Mouse (Mus musculus) heart, embryonic 16.5 days (tissue): ENCODE measurements at regions not wholly inside any gene's neighbourhood (a gene's known extent, or its start where the extent isn't known, plus 50 kb on each side); places are given as distances from the start of the nearest gene placed in this dataset.

Experiments
- ATAC-seq: fragments of 200-750 bp; cut with Nextera tagmentation; replicated peaks from 2 replicates; pipeline ENCODE4 v1.8.0; 2017; ENCODE audit warnings: moderate number of reproducible peaks; ENCODE audit not compliant: insufficient read depth, low FRiP score; ENCODE audit errors: extremely low read depth
- H3K27ac ChIP-seq: fragments of 300-500 bp; sonication (generic); 2 replicates; pipeline ENCODE4 v1.5.1; 2014; ENCODE audit warnings: mild to moderate bottlenecking, low read length, control low read depth, moderate library complexity
- H3K27me3 ChIP-seq: fragments of 300-500 bp; sonication (generic); 2 replicates; pipeline ENCODE4 v1.6.1; 2014; ENCODE audit warnings: low read length, mixed read lengths; ENCODE audit not compliant: control insufficient read depth, insufficient read depth
- H3K36me3 ChIP-seq: fragments of 300-500 bp; sonication (generic); 2 replicates; pipeline ENCODE4 v1.6.1; 2014; ENCODE audit not compliant: control insufficient read depth, insufficient read depth
- H3K4me1 ChIP-seq: fragments of 300-500 bp; sonication (generic); 2 replicates; pipeline ENCODE4 v1.6.1; 2014; ENCODE audit warnings: low read length, mixed read lengths; ENCODE audit not compliant: control insufficient read depth, insufficient read depth
- H3K4me2 ChIP-seq: fragments of 300-500 bp; sonication (generic); 2 replicates; pipeline ENCODE4 v1.6.1; 2014; ENCODE audit warnings: low read depth, mild to moderate bottlenecking, control low read depth, low read length
- H3K4me3 ChIP-seq: fragments of 300-500 bp; sonication (generic); 2 replicates; pipeline ENCODE4 v1.5.1; 2014; ENCODE audit warnings: mild to moderate bottlenecking, control low read depth, low read length
- H3K9ac ChIP-seq: fragments of 300-500 bp; sonication (generic); 2 replicates; pipeline ENCODE4 v1.6.1; 2014; ENCODE audit warnings: low read length, control low read depth
- H3K9me3 ChIP-seq: fragments of 300-500 bp; sonication (generic); replicated peaks from 2 replicates; pipeline ENCODE4 v1.6.1; 2016; ENCODE audit warnings: low read length; ENCODE audit not compliant: control insufficient read depth
- WGBS: fragments of 180-500 bp; shearing (Covaris S2); extraction: QIAGEN DNeasy Blood & Tissue Kit; methylation state at CpG from one replicate; pipeline ENCODE4 v1.1.7; 2014; 5-methylcytosine and 5-hydroxymethylcytosine counted together

- no peaks in the 10 kb centered on the region for H3K4me1 ChIP-seq
- H3K9me3 ChIP-seq = no peaks in the 10 kb centered on the region; the same call in 1 of the 2 replicates
- no peak overlapping the region for H3K4me3 ChIP-seq
- H3K36me3 ChIP-seq = no peaks in the 10 kb centered on the region
- H3K27me3 ChIP-seq = no peaks in the 10 kb centered on the region
- ATAC-seq = no peak
- H3K4me2 ChIP-seq = no peak overlapping the region
- no peak overlapping the region for H3K9ac ChIP-seq
- no peak overlapping the region for H3K27ac ChIP-seq
- WGBS = 90% methylated on average over 3 of the region's 3 CpGs
Observed at GRCm38 (mm10) chr14:28626951-28627350, 122.4 kb downstream of the Wnt5a start.

DNA sequence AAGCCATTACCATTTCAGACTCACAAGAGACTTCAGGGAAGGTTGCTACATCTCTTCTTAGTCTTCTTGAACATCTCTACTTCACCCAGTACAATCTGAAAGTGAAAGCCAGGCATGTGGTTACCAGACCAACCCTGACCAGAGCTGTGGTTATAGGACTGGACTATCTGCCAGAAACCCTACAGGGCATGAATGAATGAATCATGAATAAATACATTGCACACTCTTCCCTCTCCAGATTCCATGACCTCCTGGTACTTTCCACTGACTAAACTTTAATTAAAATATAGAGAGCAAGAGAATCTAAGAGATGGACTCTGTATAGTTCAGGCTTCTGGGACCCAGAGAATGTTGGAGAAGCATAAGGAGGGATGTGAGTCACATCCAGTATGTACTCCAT is 130.6 kb downstream of the Wnt5a start:
- Histone ChIP-seq H3K4me2 (no peak overlapping the region), H3K27me3 (no peaks in the 10 kb centered on the region), H3K9me3 (no peaks in the 10 kb centered on the region; the same call in 1 of the 2 replicates), H3K9ac (no peak overlapping the region), H3K4me3 (no peak overlapping the region), H3K36me3 (no peaks in the 10 kb centered on the region), H3K4me1 (no peaks in the 10 kb centered on the region), H3K27ac (no peak overlapping the region)
- no peak for ATAC-seq

DNA sequence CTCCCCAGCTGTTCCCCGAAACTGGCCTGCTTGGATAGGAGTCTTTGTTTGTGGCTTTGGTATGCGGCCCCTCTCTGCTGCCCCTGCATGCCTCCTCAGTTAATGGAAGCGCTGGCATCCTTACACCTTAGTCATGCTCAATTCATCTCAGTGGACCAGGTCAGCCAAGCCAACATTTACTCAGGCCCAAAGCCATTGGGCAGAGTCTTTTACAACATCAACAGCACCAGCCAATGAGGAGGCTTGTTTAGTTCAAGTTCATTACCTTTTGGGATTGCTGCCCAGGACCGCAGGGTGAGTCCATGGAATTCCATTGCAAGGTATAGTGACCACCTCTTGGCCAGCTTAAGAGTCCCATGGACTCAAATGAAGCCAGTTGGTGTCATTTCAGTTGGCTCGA is 134.5 kb downstream of the Wnt5a start:
- WGBS = 76% methylated on average over 5 of the region's 5 CpGs
- Histone ChIP-seq H3K4me1 (no peaks in the 10 kb centered on the region), H3K27me3 (no peaks in the 10 kb centered on the region), H3K27ac (no peak overlapping the region), H3K36me3 (no peaks in the 10 kb centered on the region), H3K9me3 (no peaks in the 10 kb centered on the region), H3K4me2 (no peak overlapping the region), H3K9ac (no peak overlapping the region), H3K4me3 (no peak overlapping the region)
- ATAC-seq = no peak

DNA sequence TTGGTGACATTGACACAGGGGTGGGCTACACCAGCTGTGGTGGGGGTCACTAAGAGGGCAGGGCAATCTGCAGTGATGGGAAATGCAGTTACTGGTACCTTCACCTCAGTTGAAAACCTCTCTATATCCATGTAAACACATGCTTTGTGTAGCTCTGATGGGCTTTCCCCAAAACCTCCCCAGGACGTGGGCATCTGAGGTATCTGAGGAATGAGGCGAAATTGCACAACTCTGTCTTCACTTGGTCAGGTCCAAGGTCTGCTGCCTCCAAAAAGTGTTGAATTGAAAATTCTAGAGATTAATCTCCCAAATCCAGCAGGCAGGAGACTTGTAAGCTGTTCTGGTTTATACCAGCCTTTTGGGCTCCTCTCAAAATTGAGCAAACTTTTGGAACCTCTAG is 141.3 kb downstream of the Wnt5a start:
- no peak for ATAC-seq
- Histone ChIP-seq H3K4me2 (no peak overlapping the region), H3K9me3 (no peaks in the 10 kb centered on the region), H3K4me3 (no peak overlapping the region), H3K27ac (no peak overlapping the region), H3K4me1 (no peaks in the 10 kb centered on the region), H3K36me3 (no peaks in the 10 kb centered on the region), H3K27me3 (no peaks in the 10 kb centered on the region), H3K9ac (no peak overlapping the region)
- 69% methylated on average over 2 of the region's 2 CpGs for WGBS

GRCm38 (mm10) chr14:28649411-28649810 is 144.9 kb downstream of the Wnt5a start:
- H3K4me3 ChIP-seq = no peak overlapping the region
- H3K27ac ChIP-seq = no peak overlapping the region
- H3K4me2 ChIP-seq = no peak overlapping the region
- H3K4me1 ChIP-seq = no peaks in the 10 kb centered on the region
- ATAC-seq = no peak
- no peaks in the 10 kb centered on the region for H3K9me3 ChIP-seq
- no peaks in the 10 kb centered on the region for H3K36me3 ChIP-seq
- no peak overlapping the region for H3K9ac ChIP-seq
- no peaks in the 10 kb centered on the region for H3K27me3 ChIP-seq

DNA sequence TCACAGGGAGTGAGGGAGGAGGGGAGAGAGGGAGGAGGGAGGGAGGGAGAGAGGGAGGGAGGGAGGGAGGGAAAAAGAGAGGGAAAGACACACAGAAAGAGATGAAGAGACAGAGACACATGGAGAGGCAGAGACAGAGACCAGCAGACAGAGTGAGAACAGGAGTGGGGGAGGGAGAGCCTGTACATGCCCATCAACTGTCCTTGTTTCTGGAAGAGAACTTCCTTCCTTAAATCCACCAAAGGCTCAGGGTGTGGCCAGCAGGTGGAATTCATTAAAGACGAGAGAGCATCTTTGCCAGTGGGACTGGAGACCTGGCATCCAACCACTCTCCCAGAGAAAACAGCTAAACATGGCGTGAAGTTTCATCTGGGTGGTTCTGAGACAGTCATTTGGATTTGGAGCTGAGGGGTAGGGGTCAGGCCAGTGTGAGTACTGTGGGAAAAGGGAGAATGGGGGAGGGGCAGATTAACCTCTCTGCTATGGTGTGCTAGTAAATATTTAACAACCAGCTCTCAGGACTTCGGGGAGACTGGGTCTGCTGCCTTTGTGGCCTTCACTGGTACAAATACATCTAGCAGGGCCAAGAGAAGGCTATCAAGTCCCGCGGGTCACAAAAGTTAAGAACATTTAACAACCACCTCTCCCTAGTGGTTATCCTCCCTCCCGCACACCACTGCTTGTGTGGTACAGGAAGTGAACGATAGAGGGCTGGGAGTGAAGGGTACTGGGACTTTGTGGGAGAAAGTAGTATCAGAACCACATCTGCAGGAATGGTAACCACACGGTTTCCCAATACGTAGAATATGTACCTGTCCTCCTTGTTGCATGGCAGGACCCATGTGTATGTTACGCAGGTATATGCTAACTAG is 148.7 kb downstream of the Wnt5a start:
- ATAC-seq = no peak
- H3K4me1 ChIP-seq = no peaks in the 10 kb centered on the region
- 76% methylated on average over 10 of the region's 10 CpGs for WGBS

DNA sequence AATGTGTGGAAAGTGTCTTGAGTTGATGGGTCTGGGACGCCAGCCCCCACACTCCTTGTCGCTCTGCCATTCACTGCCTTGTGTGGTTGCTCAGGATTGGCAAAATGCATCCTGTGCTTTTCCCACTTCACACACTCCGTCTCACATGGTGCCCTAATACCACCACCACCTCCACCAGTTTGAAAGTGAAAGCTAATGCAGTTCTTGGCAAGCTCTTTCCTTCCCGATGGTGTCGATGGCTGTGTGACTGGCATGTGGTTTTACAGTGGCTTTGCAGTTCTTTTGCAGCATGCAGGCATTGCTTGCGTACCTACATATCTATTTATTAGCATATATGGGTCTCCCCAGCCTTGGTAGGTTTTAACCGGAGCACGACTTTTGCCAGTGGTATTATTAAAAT is 152.7 kb downstream of the Wnt5a start:
- H3K4me2 ChIP-seq = no peak overlapping the region
- no peak overlapping the region for H3K4me3 ChIP-seq
- no peak overlapping the region for H3K27ac ChIP-seq
- H3K4me1 ChIP-seq = no peaks in the 10 kb centered on the region
- WGBS = 81% methylated on average over 8 of the region's 8 CpGs
- H3K9me3 ChIP-seq = no peaks in the 10 kb centered on the region
- no peaks in the 10 kb centered on the region for H3K36me3 ChIP-seq
- no peak overlapping the region for H3K9ac ChIP-seq
- no peak for ATAC-seq
- H3K27me3 ChIP-seq = no peaks in the 10 kb centered on the region

More for the DNA sequence above, 148.7 kb downstream of the Wnt5a start:
- H3K27me3 ChIP-seq = no peaks in the 10 kb centered on the region
- H3K27ac ChIP-seq = no peak overlapping the region
- H3K9me3 ChIP-seq = no peaks in the 10 kb centered on the region
- H3K4me2 ChIP-seq = no peak overlapping the region
- H3K36me3 ChIP-seq = no peaks in the 10 kb centered on the region
- no peak overlapping the region for H3K4me3 ChIP-seq
- no peak overlapping the region for H3K9ac ChIP-seq

- 72% methylated on average over 5 of the region's 5 CpGs for WGBS
- Histone ChIP-seq H3K4me1 (no peaks in the 10 kb centered on the region), H3K9me3 (no peaks in the 10 kb centered on the region), H3K4me2 (no peak overlapping the region), H3K27me3 (no peaks in the 10 kb centered on the region), H3K9ac (no peak overlapping the region), H3K4me3 (no peak overlapping the region), H3K27ac (no peak overlapping the region), H3K36me3 (no peaks in the 10 kb centered on the region)
- ATAC-seq = no peak
Observed at GRCm38 (mm10) chr14:28660872-28661588, 156.5 kb downstream of the Wnt5a start.

DNA sequence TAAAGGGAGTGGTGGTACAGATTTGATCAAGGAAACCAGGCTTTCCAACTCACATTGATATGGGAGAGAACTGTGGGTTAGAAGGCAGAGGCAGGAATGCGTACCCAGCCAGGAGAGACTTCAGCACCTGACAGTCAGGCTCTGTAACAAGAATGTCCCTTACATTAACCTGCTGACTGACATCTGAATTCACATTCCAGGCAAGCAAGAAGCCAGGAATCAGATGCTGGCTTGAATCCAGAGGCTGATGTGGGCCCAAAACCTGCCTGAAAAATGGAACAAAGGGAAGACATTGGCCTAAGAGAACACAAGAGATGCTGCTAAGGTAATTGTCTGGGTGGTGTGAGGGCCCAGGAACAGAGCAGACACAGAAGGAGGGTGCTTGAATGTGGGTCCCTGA is 158.8 kb downstream of the Wnt5a start:
- Histone ChIP-seq H3K9ac (no peak overlapping the region), H3K9me3 (no peaks in the 10 kb centered on the region), H3K36me3 (no peaks in the 10 kb centered on the region), H3K4me3 (no peak overlapping the region), H3K4me1 (no peaks in the 10 kb centered on the region), H3K4me2 (no peak overlapping the region), H3K27me3 (no peaks in the 10 kb centered on the region), H3K27ac (no peak overlapping the region)
- 67% methylated on average over 1 of the region's 1 CpGs for WGBS
- ATAC-seq = no peak
